Mouse (Mus musculus) bone marrow, adult 2 months (tissue): ENCODE results near the gene Auh.

Experiments
- CTCF ChIP-seq: fragments of 200-500 bp; IDR thresholded peaks from 2 replicates; pipeline ENCODE4 v1.5.1; 2011; ENCODE audit warnings: low read length, control low read depth; ENCODE audit not compliant: control insufficient read depth, insufficient read depth
- POLR2A ChIP-seq: fragments of 200-500 bp; IDR thresholded peaks from 2 replicates; pipeline ENCODE4 v1.6.1; 2011; ENCODE audit warnings: low read depth, mild to moderate bottlenecking, control low read depth, low read length, borderline replicate concordance; ENCODE audit not compliant: control insufficient read depth

DNA sequence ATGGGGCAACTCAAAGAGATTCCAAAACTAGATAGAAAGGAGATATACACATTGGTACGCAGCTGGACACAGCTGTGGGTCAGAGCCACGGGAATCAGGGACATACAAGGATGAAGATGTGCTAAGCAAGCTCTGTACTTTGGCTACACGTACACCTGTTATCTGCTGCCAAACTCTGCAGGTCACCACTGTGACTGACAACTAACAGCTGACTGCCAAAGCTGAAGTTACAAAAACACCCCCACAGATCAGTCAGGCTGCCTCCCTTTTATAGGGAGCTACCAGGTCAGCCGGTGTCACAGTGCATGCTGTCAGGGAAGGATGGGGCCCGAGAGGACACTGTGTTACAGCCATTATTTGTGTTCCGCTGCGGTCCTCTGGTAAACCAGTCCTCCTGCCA, 11.5 kb upstream of the Auh start:
- no peak for TF ChIP-seq CTCF
- no peak for TF ChIP-seq POLR2A
